Mouse (Mus musculus) liver, embryonic 14.5 days (tissue): ENCODE measurements around the gene St5. TPM values are rescaled to one million over a fixed set of nuclear protein-coding genes. Genes with fewer than 3 reads are reported as not detected.

Experiments
- ATAC-seq: fragments of 200-750 bp; cut with Nextera tagmentation; 2 replicates; pipeline ENCODE4 v1.8.0; 2017; ENCODE audit warnings: moderate number of reproducible peaks, mild to moderate bottlenecking, moderate library complexity; ENCODE audit not compliant: insufficient read depth
- DNase-seq, 3 experiments: peaks; one replicate each; pipeline ENCODE4 v3.0.0-alpha.2; 2012 to 2013; ENCODE audit warnings: low read depth in 3 of 3, low spot score in 3 of 3
- H3K27ac ChIP-seq: fragments of 300-500 bp; sonication (generic); 2 replicates; pipeline ENCODE4 v1.5.1; 2014; ENCODE audit warnings: moderate library complexity, mild to moderate bottlenecking, control low read depth, inconsistent platforms
- H3K27me3 ChIP-seq: fragments of 300-500 bp; sonication (generic); 2 replicates; pipeline ENCODE4 v1.6.1; 2014; ENCODE audit warnings: mild to moderate bottlenecking, low read length, moderate library complexity; ENCODE audit not compliant: control insufficient read depth, insufficient read depth
- H3K36me3 ChIP-seq: fragments of 300-500 bp; sonication (generic); replicated peaks from 2 replicates; pipeline ENCODE4 v1.6.1; 2014; ENCODE audit warnings: low read depth; ENCODE audit not compliant: control insufficient read depth, insufficient read depth
- H3K4me1 ChIP-seq, 2 experiments: fragments of 200-500 bp in 1 of 2; fragments of 300-500 bp in 1 of 2; sonication (generic) in 1 of 2; replicated peaks; 2 replicates each; pipeline ENCODE4 v1.6.1; 2012 to 2014; ENCODE audit warnings: antibody characterized with exemption in 1 of 2, inconsistent platforms in 1 of 2, low read length in 1 of 2; ENCODE audit not compliant: control insufficient read depth in 2 of 2, insufficient read depth in 2 of 2
- H3K4me2 ChIP-seq: fragments of 300-500 bp; sonication (generic); 2 replicates; pipeline ENCODE4 v1.6.1; 2014; ENCODE audit warnings: low read depth, mild to moderate bottlenecking, control low read depth, moderate library complexity
- H3K4me3 ChIP-seq, 2 experiments: fragments of 200-500 bp in 1 of 2; fragments of 300-500 bp in 1 of 2; sonication (generic) in 1 of 2; 2 replicates each; pipeline ENCODE4 v1.5.1; 2012 to 2014; ENCODE audit warnings: low read depth in 2 of 2, low read length in 2 of 2, mild to moderate bottlenecking in 2 of 2, control low read depth in 1 of 2, inconsistent platforms in 1 of 2, moderate library complexity in 1 of 2; ENCODE audit not compliant: insufficient read depth in 1 of 2
- H3K9ac ChIP-seq: fragments of 300-500 bp; sonication (generic); replicated peaks from 2 replicates; pipeline ENCODE4 v1.6.1; 2014; ENCODE audit warnings: mild to moderate bottlenecking, control low read depth, moderate library complexity
- H3K9me3 ChIP-seq: fragments of 300-500 bp; sonication (generic); 2 replicates; pipeline ENCODE4 v1.6.1; 2016; ENCODE audit warnings: low read length, mixed read lengths; ENCODE audit not compliant: control insufficient read depth
- CTCF ChIP-seq: IDR thresholded peaks from 2 replicates; pipeline ENCODE4 v1.5.1; 2016; ENCODE audit warnings: antibody characterized with exemption, low read depth, control low read depth
- EP300 ChIP-seq: IDR thresholded peaks from 2 replicates; pipeline ENCODE4 v1.6.1; 2016; ENCODE audit warnings: antibody characterized with exemption, low read depth
- WGBS: fragments of 180-500 bp; shearing (Covaris S2); extraction: QIAGEN DNeasy Blood & Tissue Kit; methylation state at CpG from one replicate; pipeline ENCODE4 v1.1.7; 2014; ENCODE audit not compliant: insufficient replicate concordance; 5-methylcytosine and 5-hydroxymethylcytosine counted together
- polyA plus RNA-seq, 2 experiments: library from polyadenylated mRNA; depleted of rRNA in 1 of 2; stranded (reverse) in 1 of 2; unstranded in 1 of 2; fragments of >200 nt; fragmentation: Nextera tagmentation in 1 of 2; extraction: Ambion mirVana in 1 of 2; gene quantifications; 2 replicates each; pipeline versions ENCODE4 v1.2.1 to v1.2.3; 2012 to 2014

The St5 gene
- polyA plus RNA-seq, 2 experiments: 13.8 to 14.0 TPM

DNA sequence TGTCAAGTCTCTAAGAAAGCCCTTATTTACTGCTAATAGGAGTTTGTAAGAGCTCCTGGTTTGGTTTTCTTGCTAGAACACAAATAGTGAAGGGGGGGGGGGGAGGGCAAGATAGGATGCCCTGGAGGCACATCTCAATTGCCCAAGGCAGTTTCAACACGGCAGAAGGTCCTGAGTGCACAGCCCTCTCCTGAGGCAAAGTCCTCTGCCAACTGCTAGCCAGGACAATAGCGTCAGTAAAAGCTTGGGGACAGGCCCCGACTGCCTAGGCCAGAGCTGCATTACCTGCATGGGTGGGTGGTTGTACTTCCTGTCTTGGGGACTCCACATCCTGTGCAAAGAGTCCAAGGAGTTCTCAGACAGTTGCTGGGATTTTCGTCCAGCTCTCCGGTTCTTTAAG lies 158.6 kb downstream of the St5 start:
- H3K36me3 ChIP-seq: no peaks in the 10 kb centered on the region
- ATAC-seq: no peak
- 71% methylated on average over 5 of the region's 5 CpGs for WGBS

DNA sequence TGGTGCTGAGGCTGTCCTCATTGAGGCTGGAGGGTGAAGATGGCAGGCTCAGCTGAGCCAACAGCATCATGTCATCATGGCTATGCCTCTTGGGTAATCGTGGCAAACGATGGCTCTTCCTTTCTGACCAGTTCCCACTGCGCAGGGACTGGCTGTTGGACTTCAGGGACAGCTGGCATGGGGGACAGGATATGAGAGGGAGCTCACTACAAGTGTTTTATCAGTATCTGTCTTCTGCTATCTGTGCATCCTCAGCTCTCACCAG lies 161.1 kb downstream of the St5 start:
- no peak for ATAC-seq

More for the DNA sequence above, 158.6 kb downstream of the St5 start:
- H3K9ac ChIP-seq: no peak overlapping the region
- no peak for TF ChIP-seq EP300
- no peak for TF ChIP-seq CTCF
- no peaks in the 10 kb centered on the region for H3K4me1 ChIP-seq
- H3K9me3 ChIP-seq: no peaks in the 10 kb centered on the region
- H3K27me3 ChIP-seq: no peaks in the 10 kb centered on the region
- no peak overlapping the region for H3K4me3 ChIP-seq
- H3K27ac ChIP-seq: no peak overlapping the region
- no peak overlapping the region for H3K4me2 ChIP-seq
- DNase-seq: no peak

DNA sequence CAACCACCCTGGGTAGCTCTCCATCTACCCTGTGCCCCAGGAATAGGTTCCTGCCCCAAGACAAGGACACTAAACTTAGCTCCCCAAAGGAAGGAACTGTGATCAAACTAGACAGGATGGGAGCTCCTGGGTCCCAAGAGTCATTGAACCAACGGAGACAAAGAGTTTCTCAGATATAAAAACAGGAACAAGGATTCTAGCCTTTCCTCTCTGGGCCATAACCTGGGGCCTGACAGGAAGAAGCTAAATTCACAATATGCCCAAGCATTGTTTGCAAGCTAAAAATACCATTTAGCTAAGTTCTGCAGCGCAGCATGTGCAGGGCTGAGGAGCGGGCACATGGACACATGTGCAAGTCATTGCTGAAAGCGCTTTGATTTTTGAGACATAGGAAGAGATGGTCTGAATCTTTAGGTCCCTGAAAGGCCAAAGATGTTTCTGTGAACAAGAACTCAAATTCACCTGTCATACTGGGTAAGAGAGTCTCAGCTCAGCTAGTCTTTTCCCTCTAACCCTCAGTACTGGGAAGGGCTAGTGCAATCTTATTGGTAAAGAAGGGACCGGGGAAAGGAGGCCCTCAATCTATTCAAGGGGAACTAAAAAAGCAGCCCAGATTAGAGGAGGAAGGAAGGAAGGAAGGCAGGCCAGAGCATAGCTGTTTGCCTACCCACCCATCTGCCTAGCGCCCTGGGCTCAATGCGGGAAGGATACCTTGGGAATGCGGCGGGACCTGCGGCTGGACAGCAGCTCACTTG lies 161.6 kb downstream of the St5 start:
- Histone ChIP-seq H3K9me3 (no peaks in the 10 kb centered on the region), H3K27ac (no peak overlapping the region), H3K4me3 (no peak overlapping the region), H3K36me3 (no peaks in the 10 kb centered on the region), H3K4me1 (no peaks in the 10 kb centered on the region), H3K4me2 (no peak overlapping the region), H3K27me3 (no peaks in the 10 kb centered on the region), H3K9ac (no peak overlapping the region)
- no peak for TF ChIP-seq EP300
- TF ChIP-seq CTCF: no peak
- ATAC-seq: 0 out of 2 replicates have a peak, but pooled peaks have one; percentile 23
- WGBS: 43% methylated on average over 10 of the region's 10 CpGs
- no peak for DNase-seq

More for the DNA sequence above, 161.1 kb downstream of the St5 start:
- H3K27me3 ChIP-seq: no peaks in the 10 kb centered on the region
- H3K9me3 ChIP-seq: no peaks in the 10 kb centered on the region
- H3K27ac ChIP-seq: no peak overlapping the region
- H3K4me1 ChIP-seq: no peaks in the 10 kb centered on the region
- WGBS: 42% methylated on average over 3 of the region's 3 CpGs
- TF ChIP-seq EP300 (no peak), CTCF (no peak)
- H3K36me3 ChIP-seq: no peaks in the 10 kb centered on the region
- no peak overlapping the region for H3K9ac ChIP-seq
- DNase-seq: no peak
- H3K4me3 ChIP-seq: no peak overlapping the region
- no peak overlapping the region for H3K4me2 ChIP-seq

DNA sequence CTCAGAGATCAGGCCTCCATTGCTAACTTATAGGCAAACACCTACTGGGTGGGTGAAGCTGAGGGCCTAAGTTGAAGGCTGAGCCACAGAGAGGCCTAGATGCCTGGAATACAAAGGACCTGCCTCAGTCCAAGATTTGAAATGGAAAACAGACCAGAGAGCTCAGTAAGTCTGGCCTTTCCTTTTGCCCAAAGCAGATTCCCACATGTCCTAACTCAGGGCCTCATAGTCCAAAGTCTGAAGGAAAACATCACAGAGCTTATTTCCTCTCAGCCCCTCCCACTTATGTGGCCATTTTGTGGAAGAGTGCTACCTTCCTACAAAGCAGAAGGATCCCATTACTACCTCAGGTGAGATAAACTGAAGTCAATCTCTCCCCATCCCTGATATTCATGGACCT lies 162.5 kb downstream of the St5 start:
- no peaks in the 10 kb centered on the region for H3K36me3 ChIP-seq
- TF ChIP-seq EP300 (no peak), CTCF (no peak)
- no peak for ATAC-seq

DNA sequence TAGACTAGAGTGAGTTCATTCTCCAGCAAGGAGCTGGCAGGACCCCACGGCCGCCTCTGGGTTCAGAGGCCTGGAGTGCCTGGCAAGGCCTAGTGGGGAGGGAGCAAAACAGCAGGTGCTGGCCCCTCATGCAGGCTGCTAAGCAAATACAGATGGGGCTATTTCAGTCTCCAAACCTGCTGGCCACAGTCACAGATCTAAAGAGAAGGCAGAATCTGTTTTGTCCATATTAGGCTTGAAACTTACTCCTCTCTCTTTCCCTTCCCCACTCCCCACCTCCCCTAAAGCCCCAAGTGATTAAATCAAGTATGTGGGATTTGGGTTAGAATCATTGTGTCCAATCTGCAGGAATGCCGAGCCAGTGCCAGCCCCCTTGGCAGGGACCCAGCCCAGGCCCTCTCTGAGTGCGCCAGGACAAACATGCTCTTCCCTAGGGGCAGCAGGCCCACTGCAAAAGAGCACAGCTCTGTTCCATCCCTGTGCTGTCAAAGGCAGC lies 166.9 kb downstream of the St5 start:
- no peak for DNase-seq
- Histone ChIP-seq H3K27ac (no peak overlapping the region), H3K4me1 (no peaks in the 10 kb centered on the region), H3K36me3 (peaks cover 4% of the 10 kb centered on the region), H3K9ac (no peak overlapping the region), H3K27me3 (no peaks in the 10 kb centered on the region), H3K4me2 (no peak overlapping the region), H3K4me3 (no peak overlapping the region), H3K9me3 (no peaks in the 10 kb centered on the region)
- TF ChIP-seq CTCF (no peak), EP300 (no peak)
- no peak for ATAC-seq
- 76% methylated on average over 4 of the region's 4 CpGs for WGBS

More for the DNA sequence above, 162.5 kb downstream of the St5 start:
- H3K4me2 ChIP-seq: no peak overlapping the region
- H3K9me3 ChIP-seq: no peaks in the 10 kb centered on the region
- H3K9ac ChIP-seq: no peak overlapping the region
- H3K27me3 ChIP-seq: no peaks in the 10 kb centered on the region
- H3K4me3 ChIP-seq: no peak overlapping the region
- H3K27ac ChIP-seq: no peak overlapping the region
- no peaks in the 10 kb centered on the region for H3K4me1 ChIP-seq
- no peak for DNase-seq
